Mouse (Mus musculus) layer of hippocampus, adult 2 months (tissue): ENCODE data around the gene Cebpb. TPM values are rescaled to one million over a fixed set of nuclear protein-coding genes. Genes with fewer than 3 reads are reported as not detected.
A peak's percentile ranks its signal among the peaks of the same experiment; 100 is the strongest.
"Not testable (repeated sequence)": the region's sequence is repeated elsewhere in the genome, so short reads cannot be mapped to it uniquely, and the experiment has no call there.

ENCODE experiments used
- DNase-seq, 2 experiments: peaks; one replicate each; pipeline ENCODE4 v3.0.0; 2022; ENCODE audit warnings: low spot score in 2 of 2
- H3K27ac ChIP-seq: fragments of 200-600 bp; 2 replicates; pipeline ENCODE4 v1.8.1; 2022
- H3K4me3 ChIP-seq: fragments of 200-600 bp; 2 replicates; pipeline ENCODE4 v1.8.1; 2022; ENCODE audit warnings: mild to moderate bottlenecking
- CTCF ChIP-seq: fragments of 200-600 bp; conservative IDR thresholded peaks from 2 replicates; pipeline ENCODE4 v1.8.1; 2022; ENCODE audit warnings: antibody characterized with exemption, mild to moderate bottlenecking, moderate library complexity
- long read RNA-seq, 2 experiments: library from polyadenylated mRNA; stranded (forward); transcript quantifications; one replicate each; pipeline ENCODE4 v2.0.0; 2021; ENCODE audit warnings: borderline mapping rate in 2 of 2
- total RNA-seq, 2 experiments: library from RNA; stranded (reverse); gene quantifications; 2 replicates each; pipeline ENCODE4 v1.2.3; 2021

The Cebpb gene
- 10 to 100 TPM; 25.8 to 32.0 TPM for total RNA-seq
- long read RNA-seq, experiment 1, transcript Cebpb-201 (1 exons, 1,504 nt) = major isoform, 66 of 66 reads
- long read RNA-seq, experiment 1, partial matches to known transcripts = 0 of 66 reads
- long read RNA-seq, experiment 1, other reads (novel, unspliced or antisense) = 0 of 66 reads
- long read RNA-seq, experiment 2, transcript Cebpb-201 (1 exons, 1,504 nt) = major isoform, 91 of 91 reads
- long read RNA-seq, experiment 2, partial matches to known transcripts = 0 of 91 reads
- long read RNA-seq, experiment 2, other reads (novel, unspliced or antisense) = 0 of 91 reads

DNA sequence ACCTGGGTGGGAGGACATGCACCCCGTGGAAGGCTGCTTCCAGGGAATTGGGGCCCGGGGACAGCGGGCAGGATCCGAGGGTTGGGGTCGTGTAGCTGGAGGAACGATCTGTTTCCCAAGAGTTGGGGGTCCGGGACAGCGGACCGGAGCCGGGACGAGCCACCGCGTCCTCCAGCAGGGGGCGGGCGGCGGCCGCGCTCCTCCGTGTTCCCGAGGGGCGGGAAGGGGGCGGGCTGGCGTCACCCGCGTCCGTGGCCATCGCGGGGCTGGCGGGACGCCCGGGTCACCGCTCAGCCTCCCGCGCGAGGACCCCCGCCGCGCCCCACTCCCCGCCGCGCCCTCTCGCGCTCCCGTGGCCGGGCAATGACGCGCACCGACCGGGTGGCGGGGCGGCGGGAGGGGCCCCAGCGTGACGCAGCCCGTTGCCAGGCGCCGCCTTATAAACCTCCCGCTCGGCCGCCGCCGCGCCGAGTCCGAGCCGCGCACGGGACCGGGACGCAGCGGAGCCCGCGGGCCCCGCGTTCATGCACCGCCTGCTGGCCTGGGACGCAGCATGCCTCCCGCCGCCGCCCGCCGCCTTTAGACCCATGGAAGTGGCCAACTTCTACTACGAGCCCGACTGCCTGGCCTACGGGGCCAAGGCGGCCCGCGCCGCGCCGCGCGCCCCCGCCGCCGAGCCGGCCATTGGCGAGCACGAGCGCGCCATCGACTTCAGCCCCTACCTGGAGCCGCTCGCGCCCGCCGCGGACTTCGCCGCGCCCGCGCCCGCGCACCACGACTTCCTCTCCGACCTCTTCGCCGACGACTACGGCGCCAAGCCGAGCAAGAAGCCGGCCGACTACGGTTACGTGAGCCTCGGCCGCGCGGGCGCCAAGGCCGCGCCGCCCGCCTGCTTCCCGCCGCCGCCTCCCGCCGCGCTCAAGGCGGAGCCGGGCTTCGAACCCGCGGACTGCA is at the start of gene Cebpb:
TSS of gene Cebpb (plus strand) at position 418 of the 954 bp plus-strand sequence.
- Histone ChIP-seq H3K4me3 (peak within 1 kb of the TSS; percentile 77), H3K27ac (peak within 1 kb of the TSS; percentile 95)
- DNase-seq = peak; percentile 52 to 74
- TF ChIP-seq CTCF = peak; percentile 75

DNA sequence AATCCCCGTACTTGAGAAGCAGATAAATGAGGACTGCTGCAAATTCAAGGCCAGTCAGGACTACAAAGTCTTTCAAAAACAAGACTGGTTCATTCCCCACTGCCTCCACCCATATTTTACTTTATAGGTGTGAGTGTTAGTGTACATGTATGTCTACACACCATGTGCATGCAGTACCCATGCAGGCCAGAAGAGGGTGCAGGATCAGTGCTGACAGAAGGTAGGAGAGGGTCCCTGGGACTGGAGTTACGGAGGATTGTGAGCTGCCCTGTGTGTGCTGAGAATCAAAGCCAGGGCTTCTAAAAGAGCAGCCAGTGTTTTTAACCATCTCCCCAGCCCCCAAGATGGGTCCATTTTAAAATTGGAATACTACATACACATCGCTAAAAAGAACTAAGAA is 48.4 kb upstream of the Cebpb start:
- TF ChIP-seq CTCF = peak; percentile 80
- H3K27ac ChIP-seq = no peak overlapping the region
- DNase-seq = no peak
- H3K4me3 ChIP-seq = no peak overlapping the region

DNA sequence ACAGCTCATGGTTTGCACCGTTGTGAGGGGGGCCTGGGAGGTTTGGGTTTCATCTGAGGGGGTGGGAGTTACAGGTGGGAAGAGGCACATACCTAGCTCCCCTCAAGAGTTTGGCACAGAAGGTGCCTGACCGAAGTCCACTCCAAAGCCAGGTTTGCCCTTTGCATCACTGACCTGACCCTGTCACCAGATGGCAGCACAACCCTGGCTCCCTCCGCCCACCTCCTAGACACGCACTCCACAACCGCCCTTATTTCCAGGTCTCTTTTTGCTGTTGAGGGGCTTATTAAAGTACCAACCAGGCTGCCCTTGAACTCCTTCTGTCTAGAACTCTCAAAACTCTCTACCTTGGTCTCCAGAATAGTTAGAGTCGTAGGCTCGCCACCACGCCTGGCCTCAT is 47.4 kb upstream of the Cebpb start:
- H3K4me3 ChIP-seq = no peak overlapping the region
- peak; percentile 77 for TF ChIP-seq CTCF
- no peak overlapping the region for H3K27ac ChIP-seq
- no peak for DNase-seq

DNA sequence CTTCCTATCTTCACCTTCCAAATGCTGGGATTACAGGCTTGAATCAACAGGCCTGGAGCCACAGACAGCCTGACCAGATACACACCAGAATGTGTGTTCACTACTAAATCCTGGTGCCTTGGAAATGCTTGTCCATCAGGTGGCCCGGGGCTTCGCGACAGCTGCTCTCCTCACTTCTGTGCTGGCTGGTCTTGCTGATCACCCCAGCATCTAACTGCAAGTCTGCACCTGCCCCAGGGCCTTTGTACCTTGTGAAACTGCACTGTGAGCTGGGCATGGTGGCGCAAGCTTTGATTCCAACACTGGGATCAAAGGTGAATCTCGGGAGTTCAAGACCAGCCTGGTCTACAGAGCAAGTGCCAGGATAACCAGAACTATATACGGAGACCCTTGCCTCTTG is 46.6 kb upstream of the Cebpb start:
- H3K4me3 ChIP-seq = no peak overlapping the region
- TF ChIP-seq CTCF = no peak
- no peak for DNase-seq
- no peak overlapping the region for H3K27ac ChIP-seq

DNA sequence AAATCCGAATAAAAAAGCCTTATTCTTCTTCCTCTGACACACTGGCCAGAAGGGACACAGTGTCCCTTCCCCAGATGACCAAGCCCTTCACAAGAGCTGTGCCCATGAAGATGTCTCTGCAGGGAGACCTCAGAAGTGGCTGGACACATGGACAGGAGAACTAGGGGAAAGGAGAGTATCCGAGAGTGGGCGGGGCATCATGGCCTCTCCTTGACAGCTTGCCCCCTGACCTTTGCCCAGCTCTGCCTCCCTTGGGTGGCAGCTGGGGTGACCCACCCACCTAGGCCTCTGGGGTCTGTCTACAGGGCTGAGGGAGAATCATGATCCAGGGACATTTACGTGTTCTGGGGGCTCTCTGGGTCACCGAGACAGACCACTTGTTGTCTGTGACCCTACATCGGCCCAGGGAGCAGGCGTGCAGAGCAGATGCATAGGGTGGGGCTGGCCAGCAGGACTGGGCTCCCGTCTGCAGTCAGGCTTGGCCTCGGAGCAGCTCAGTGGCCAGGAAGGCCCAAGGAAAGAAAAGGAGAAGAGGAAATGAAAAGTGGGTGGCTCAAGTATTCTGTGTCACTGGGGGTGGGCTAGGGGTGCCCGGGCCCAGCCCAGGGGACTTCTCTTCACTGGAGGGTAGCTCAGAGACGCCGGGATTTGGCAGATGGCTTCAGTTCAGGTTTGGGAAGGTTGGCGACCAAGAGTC is 45.2 kb upstream of the Cebpb start:
- not testable (repeated sequence) for H3K4me3 ChIP-seq, DNase-seq, H3K27ac ChIP-seq

DNA sequence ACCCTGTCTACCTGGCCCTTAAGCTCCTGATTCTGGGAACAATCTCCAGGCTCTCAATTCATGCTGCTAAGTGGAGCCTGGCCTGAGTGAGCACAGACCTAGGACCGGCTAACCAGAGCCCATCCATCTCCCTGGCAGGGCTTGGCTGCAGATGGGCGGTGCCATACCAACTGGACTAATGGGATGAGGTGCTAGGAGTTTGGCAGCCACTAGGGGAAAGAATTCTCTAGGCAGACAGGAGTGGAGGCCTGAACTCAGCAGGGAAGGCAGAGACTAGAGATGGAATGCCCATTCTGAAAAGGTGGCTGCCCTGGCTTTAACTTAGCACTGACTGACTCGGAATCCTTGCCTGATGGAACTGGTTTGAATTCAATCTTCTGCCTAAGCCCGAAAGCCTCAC is 42.3 kb upstream of the Cebpb start:
- TF ChIP-seq CTCF = peak; percentile 54
- DNase-seq = no peak
- no peak overlapping the region for H3K27ac ChIP-seq
- H3K4me3 ChIP-seq = no peak overlapping the region

DNA sequence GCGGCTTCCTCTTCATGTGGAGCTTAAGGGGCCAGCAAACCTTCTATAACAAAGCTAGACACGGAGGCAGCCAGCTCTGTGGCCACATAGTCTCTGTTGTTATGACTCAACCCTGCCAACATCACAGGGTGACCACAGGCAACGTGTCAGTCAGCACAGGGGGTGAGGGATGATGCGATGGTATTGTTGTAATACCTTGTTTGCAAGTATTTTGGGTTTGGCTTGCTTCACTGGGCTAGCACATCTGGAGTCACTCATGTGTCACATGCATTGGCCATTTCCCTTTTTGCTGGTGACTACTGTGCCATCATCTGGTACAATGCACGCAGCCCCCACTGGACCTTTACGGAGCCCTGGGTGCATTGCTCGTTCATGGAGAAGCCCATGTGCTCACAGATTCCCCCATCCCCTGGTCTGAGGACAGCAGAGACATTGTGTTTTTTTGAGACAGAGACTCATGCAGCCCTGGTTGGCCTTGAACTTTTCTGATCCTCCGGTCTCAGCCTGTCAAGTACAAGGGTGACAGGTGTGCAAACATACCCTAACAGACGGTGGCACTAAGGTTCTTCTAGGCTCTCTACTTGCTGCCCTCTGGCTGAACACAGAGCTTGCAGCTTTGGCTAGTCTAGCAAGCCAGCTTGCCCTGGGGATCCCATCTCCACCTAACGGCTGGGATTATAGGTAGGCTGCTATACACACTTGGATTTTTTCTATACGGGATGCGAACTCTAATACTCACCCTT is 39.3 kb upstream of the Cebpb start:
- Histone ChIP-seq H3K4me3 (no peak overlapping the region), H3K27ac (no peak overlapping the region)
- no peak for DNase-seq
- TF ChIP-seq CTCF = no peak

DNA sequence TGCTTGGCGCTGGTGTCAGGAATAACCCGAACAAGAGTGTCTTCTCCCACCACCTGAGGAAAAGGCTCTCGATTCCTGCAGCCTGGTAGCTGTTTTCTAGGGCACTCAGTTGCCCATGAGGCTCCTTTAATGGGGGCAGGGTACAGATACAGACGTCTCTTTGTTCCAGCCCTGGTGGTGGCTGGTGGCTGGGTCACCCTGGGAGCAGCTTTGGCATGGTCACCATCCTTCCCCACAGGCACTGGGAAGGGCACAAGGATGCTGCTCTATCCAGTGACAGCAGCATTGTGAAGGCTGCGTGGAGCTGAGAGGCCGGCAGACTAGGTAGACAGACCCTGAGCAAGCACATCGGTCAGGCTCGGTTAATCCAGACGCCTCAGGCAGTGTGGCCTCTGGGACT is 37.1 kb upstream of the Cebpb start:
- peak; percentile 59 for TF ChIP-seq CTCF
- DNase-seq = no peak
- Histone ChIP-seq H3K4me3 (no peak overlapping the region), H3K27ac (peak overlapping the region; percentile 90)

DNA sequence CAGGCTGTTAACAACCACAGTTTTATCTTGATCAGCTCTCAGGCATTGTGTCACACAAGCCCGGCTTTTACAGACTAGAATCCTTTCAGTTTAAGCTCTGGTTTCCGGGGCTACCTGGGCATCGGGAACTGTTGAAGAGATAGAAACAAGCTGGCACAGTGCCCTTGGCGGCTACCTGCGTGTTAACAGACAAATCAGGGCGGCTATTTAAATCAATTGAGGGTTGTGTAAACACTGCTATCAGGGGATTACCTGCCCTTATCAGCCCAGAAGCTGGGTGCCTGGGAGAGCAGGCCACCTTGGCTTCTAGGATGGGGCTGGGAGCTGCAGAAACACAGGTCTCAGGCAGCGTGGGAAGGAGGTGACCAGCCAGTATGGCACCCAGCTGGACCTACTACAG is 36.0 kb upstream of the Cebpb start:
- no peak for TF ChIP-seq CTCF
- Histone ChIP-seq H3K4me3 (no peak overlapping the region), H3K27ac (peak overlapping the region; percentile 90)
- DNase-seq = no peak

DNA sequence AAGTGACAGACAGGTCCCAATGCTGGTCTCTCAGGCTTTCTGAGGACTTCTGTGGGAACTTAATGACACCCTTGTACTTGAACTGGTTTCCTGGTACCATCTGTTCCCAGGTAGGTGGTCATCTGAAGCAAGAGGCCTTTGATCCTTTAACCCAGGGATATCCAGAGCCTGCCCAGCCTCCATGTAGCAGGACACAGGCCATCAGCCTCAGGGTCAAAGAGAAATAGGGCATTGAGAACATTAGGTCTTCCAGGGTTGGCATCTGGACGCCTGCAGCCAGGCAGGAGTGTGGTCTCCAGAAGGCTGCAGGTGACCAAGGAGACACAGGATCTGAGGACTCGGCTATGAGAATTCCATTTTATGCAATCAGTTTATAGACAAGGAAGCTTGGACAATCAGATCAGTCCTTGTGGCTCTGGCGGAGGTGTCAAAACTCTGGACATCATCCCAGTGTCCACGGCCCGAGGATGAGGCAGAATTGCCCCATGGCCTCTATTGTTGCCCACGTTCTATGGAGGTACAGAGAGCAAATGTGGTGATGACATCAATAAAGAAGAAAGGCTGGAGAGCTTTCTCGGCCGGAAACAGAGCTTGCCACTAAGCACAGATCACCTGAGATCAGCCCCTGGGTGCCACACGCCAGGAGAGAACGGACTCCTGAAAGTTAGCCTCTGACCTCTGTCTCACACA is 33.7 kb upstream of the Cebpb start:
- no peak for DNase-seq
- no peak for TF ChIP-seq CTCF
- Histone ChIP-seq H3K27ac (peak overlapping the region; percentile 18; the same call in 1 of the 2 replicates), H3K4me3 (no peak overlapping the region)

DNA sequence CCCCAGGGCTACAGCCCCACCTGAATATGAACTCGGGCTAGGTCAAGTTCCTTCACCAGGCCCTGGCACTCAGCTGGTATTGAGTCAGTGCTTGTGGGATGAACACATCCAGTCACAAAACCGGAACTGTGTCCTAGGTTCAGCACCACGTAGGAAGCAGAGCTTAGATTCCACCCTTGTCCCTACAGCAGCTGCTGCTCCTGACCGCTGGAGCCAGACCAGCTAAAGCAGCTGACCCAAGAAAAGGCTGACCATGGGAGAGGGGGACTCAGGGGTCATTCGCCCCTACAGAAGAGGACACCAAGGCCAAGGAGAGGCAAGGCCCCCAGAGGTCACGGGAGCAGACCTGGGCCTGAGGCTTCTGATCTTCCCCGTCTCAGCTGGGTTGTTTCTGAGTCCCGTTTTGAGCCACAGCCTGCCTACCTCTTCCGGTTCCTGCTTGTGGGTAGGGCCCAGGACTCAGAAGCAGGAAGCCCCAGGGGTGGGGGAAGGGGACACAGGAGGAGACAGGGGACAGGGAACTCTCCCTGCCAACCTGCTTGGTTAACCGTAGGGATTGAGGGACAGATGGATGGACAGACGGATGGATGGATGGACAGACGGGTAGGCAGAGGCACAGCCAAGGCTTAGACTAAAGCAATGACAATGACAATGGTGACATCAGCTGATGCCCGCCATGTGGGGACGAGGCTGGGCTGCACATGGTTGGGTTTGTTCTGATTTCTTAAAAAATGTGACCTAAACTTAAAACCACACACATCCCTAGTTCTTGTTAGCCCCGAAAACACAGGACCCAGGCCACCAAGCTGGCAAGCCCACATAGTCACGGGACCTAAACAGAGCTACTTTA is 31.9 kb upstream of the Cebpb start:
- peak overlapping the region; percentile 54 for H3K27ac ChIP-seq
- no peak for TF ChIP-seq CTCF

More for the DNA sequence above, 31.9 kb upstream of the Cebpb start:
- H3K4me3 ChIP-seq = no peak overlapping the region; the same call in 1 of the 2 replicates
- DNase-seq = no peak
